Mouse (Mus musculus): ENCODE measurements around the gene Bfsp2.
A peak's percentile ranks its signal among the peaks of the same experiment; 100 is the strongest.
"Not testable (repeated sequence)": the region's sequence is repeated elsewhere in the genome, so short reads cannot be mapped to it uniquely, and the experiment has no call there.

Bfsp2 gene

GRCm38 (mm10) chr9:103424869-103425268 lies 55.4 kb downstream of the Bfsp2 start:
- DNase-seq: no peak

GRCm38 (mm10) chr9:103423951-103424350 lies 56.3 kb downstream of the Bfsp2 start:
- DNase-seq: no peak

- no peak for DNase-seq
Observed at GRCm38 (mm10) chr9:103423384-103423783, 56.8 kb downstream of the Bfsp2 start.

GRCm38 (mm10) chr9:103422847-103423246 lies 57.4 kb downstream of the Bfsp2 start:
- no peak for DNase-seq

GRCm38 (mm10) chr9:103420844-103421243 lies 59.4 kb downstream of the Bfsp2 start:
- no peak for DNase-seq

- no peak for DNase-seq
Observed at GRCm38 (mm10) chr9:103418786-103419185, 61.4 kb downstream of the Bfsp2 start.

- DNase-seq: not testable (repeated sequence)
Observed at GRCm38 (mm10) chr9:103418267-103418666, 62.0 kb downstream of the Bfsp2 start.

GRCm38 (mm10) chr9:103413457-103413856 lies 66.8 kb downstream of the Bfsp2 start:
- no peak for DNase-seq

GRCm38 (mm10) chr9:103409119-103409518 lies 71.1 kb downstream of the Bfsp2 start:
- DNase-seq: no peak

- no peak for DNase-seq
Observed at GRCm38 (mm10) chr9:103408136-103408777, 72.0 kb downstream of the Bfsp2 start.

- DNase-seq: no peak
Observed at GRCm38 (mm10) chr9:103403331-103403973, 76.8 kb downstream of the Bfsp2 start.

GRCm38 (mm10) chr9:103398509-103399157 lies 81.6 kb downstream of the Bfsp2 start:
- DNase-seq: peak; percentile 27 to 40

- no peak for DNase-seq
Observed at GRCm38 (mm10) chr9:103393256-103393655, 87.0 kb downstream of the Bfsp2 start.

- no peak for DNase-seq
Observed at GRCm38 (mm10) chr9:103391796-103392372, 88.3 kb downstream of the Bfsp2 start.

GRCm38 (mm10) chr9:103389261-103389660 lies 91.0 kb downstream of the Bfsp2 start:
- DNase-seq: no peak

- no peak for DNase-seq
Observed at GRCm38 (mm10) chr9:103387011-103387653, 93.1 kb downstream of the Bfsp2 start.

GRCm38 (mm10) chr9:103386573-103386972 lies 93.6 kb downstream of the Bfsp2 start:
- DNase-seq: no peak

GRCm38 (mm10) chr9:103385600-103385999 lies 94.6 kb downstream of the Bfsp2 start:
- DNase-seq: no peak

- DNase-seq: no peak
Observed at GRCm38 (mm10) chr9:103384141-103384796, 96.0 kb downstream of the Bfsp2 start.

GRCm38 (mm10) chr9:103383576-103383975 lies 96.6 kb downstream of the Bfsp2 start:
- DNase-seq: no peak

GRCm38 (mm10) chr9:103382989-103383388 lies 97.2 kb downstream of the Bfsp2 start:
- no peak for DNase-seq

- DNase-seq: no peak
Observed at GRCm38 (mm10) chr9:103380566-103380965, 99.7 kb downstream of the Bfsp2 start.

- DNase-seq: no peak
Observed at GRCm38 (mm10) chr9:103379199-103379598, 101.0 kb downstream of the Bfsp2 start.
